Mouse (Mus musculus) ES-E14 (cell line): ENCODE measurements around the gene Gm18596. TPM values are rescaled to one million over a fixed set of nuclear protein-coding genes. Genes with fewer than 3 reads are reported as not detected.
A peak's percentile ranks its signal among the peaks of the same experiment; 100 is the strongest.
"Not testable (repeated sequence)": the region's sequence is repeated elsewhere in the genome, so short reads cannot be mapped to it uniquely, and the experiment has no call there.

ENCODE experiments used
- DNase-seq: peaks from one replicate; pipeline ENCODE4 v3.0.0-alpha.2; 2013; ENCODE audit warnings: low read depth, low spot score
- H3K27ac ChIP-seq: 2 replicates; pipeline ENCODE4 v1.5.1; 2012; ENCODE audit warnings: low read depth, mild to moderate bottlenecking, low read length, moderate library complexity, mixed read lengths; ENCODE audit not compliant: poor library complexity, insufficient read depth, severe bottlenecking
- H3K36me3 ChIP-seq: 2 replicates; pipeline ENCODE4 v1.6.1; 2012; ENCODE audit warnings: mild to moderate bottlenecking, low read length, moderate library complexity, mixed read lengths; ENCODE audit not compliant: control insufficient read depth, poor library complexity, insufficient read depth, severe bottlenecking
- H3K4me1 ChIP-seq, 2 experiments: fragments of 150-350 bp in 1 of 2; sonication (generic) in 1 of 2; 2 replicates each; pipeline ENCODE4 v1.6.1; 2012; ENCODE audit warnings: low read length in 2 of 2, mild to moderate bottlenecking in 1 of 2, mixed read lengths in 1 of 2; ENCODE audit not compliant: control insufficient read depth in 2 of 2, insufficient read depth in 2 of 2, poor library complexity in 1 of 2
- H3K4me3 ChIP-seq, 2 experiments: fragments of 150-350 bp in 1 of 2; sonication (generic) in 1 of 2; 2 replicates each; pipeline ENCODE4 v1.5.1; 2012; ENCODE audit warnings: low read length in 2 of 2, low read depth in 1 of 2, mild to moderate bottlenecking in 1 of 2, mixed read lengths in 1 of 2; ENCODE audit not compliant: insufficient read depth in 1 of 2, poor library complexity in 1 of 2, severe bottlenecking in 1 of 2
- H3K9ac ChIP-seq: 2 replicates; pipeline ENCODE4 v1.6.1; 2012; ENCODE audit warnings: low read depth, mild to moderate bottlenecking, low read length, mixed read lengths; ENCODE audit not compliant: poor library complexity, insufficient read depth, severe bottlenecking
- H3K9me3 ChIP-seq: fragments of 150-350 bp; sonication (generic); 2 replicates; pipeline ENCODE4 v1.6.1; 2012; ENCODE audit warnings: low read depth, mild to moderate bottlenecking, low read length; ENCODE audit not compliant: control insufficient read depth, insufficient read depth
- CHD2 ChIP-seq: IDR thresholded peaks from 2 replicates; pipeline ENCODE4 v1.6.1; 2014; ENCODE audit warnings: mild to moderate bottlenecking, low read depth, low read length, inconsistent platforms
- HCFC1 ChIP-seq: IDR thresholded peaks from 2 replicates; pipeline ENCODE4 v1.6.1; 2012; ENCODE audit warnings: low read length, inconsistent platforms, borderline replicate concordance; ENCODE audit not compliant: insufficient read depth
- MAFK ChIP-seq: IDR thresholded peaks from 2 replicates; pipeline ENCODE4 v1.6.1; 2014; ENCODE audit warnings: mild to moderate bottlenecking, low read depth, low read length, inconsistent platforms; ENCODE audit not compliant: insufficient read depth
- ZC3H11A ChIP-seq: IDR thresholded peaks from 2 replicates; pipeline ENCODE4 v1.6.1; 2012; ENCODE audit warnings: low read depth, mild to moderate bottlenecking, inconsistent platforms, low read length, borderline replicate concordance
- ZNF384 ChIP-seq: IDR thresholded peaks from 2 replicates; pipeline ENCODE4 v1.6.1; 2012; ENCODE audit warnings: low read depth, low read length, inconsistent platforms
- in situ Hi-C, 2 experiments: fragments of 600-800 bp; cut with MboI; formaldehyde crosslinking; loops; one replicate each; pipeline ENCODE4 v1.15.1; 2025; ENCODE audit warnings: low sequenced_read_pairs in 2 of 2, inconsistent platforms in 1 of 2; ENCODE audit not compliant: unreplicated experiment in 2 of 2
- total RNA-seq: library from RNA; depleted of rRNA; stranded (reverse); fragments of 300-350 nt; gene quantifications from 2 replicates; pipeline ENCODE4 v1.2.3, GENCODE M21; 2012

Gene Gm18596
- total RNA-seq, 1 experiment = not detected

- Histone ChIP-seq H3K36me3 (no peaks in the 10 kb centered on the region), H3K4me3 (no peak overlapping the region), H3K9ac (no peak overlapping the region), H3K4me1 (no peaks in the 10 kb centered on the region), H3K9me3 (no peaks in the 10 kb centered on the region), H3K27ac (no peak overlapping the region)
- TF ChIP-seq ZC3H11A (0 out of 2 replicates have a peak, but pooled peaks have one; percentile 0), ZNF384 (no peak)
- in situ Hi-C loops = no loop called here
- DNase-seq = peak; percentile 33
Observed at GRCm38 (mm10) chr10:77724855-77725254, 17.6 kb downstream of the Gm18596 start.

GRCm38 (mm10) chr10:77720299-77720698 lies 22.1 kb downstream of the Gm18596 start, which contains the start of gene Krtap12-1:
Gene Krtap12-1 (plus strand): TSS chr10:77720599.
- H3K9me3 ChIP-seq, H3K4me3 ChIP-seq, H3K4me1 ChIP-seq, H3K36me3 ChIP-seq, H3K27ac ChIP-seq, H3K9ac ChIP-seq, DNase-seq, in situ Hi-C loops: not testable (repeated sequence)

- Histone ChIP-seq H3K9ac (no peak within 1 kb of the TSS), H3K4me1 (no peaks in the 10 kb centered on the region), H3K27ac (no peak within 1 kb of the TSS; the same call in 1 of the 2 replicates), H3K36me3 (no peaks in the 10 kb centered on the region), H3K9me3 (no peaks in the 10 kb centered on the region), H3K4me3 (no peak within 1 kb of the TSS)
- no peak for TF ChIP-seq CHD2
- TF ChIP-seq ZNF384 = no peak
- TF ChIP-seq HCFC1 = no peak
- TF ChIP-seq ZC3H11A = no peak
- no peak for TF ChIP-seq MAFK
- in situ Hi-C loops = no loop called here
- no peak for DNase-seq
Observed at GRCm38 (mm10) chr10:77715507-77715906, 26.9 kb downstream of the Gm18596 start, which contains the start of gene Gm10142. Gene Gm10142 (plus strand): TSS chr10:77715807.

GRCm38 (mm10) chr10:77713734-77714133 lies 28.7 kb downstream of the Gm18596 start:
- DNase-seq = no peak
- TF ChIP-seq MAFK = no peak
- TF ChIP-seq CHD2 = no peak
- no peak for TF ChIP-seq ZNF384
- no peak for TF ChIP-seq ZC3H11A
- TF ChIP-seq HCFC1 = no peak
- no peaks in the 10 kb centered on the region for H3K4me1 ChIP-seq
- no peak overlapping the region for H3K4me3 ChIP-seq
- H3K9ac ChIP-seq = no peak overlapping the region
- in situ Hi-C loops = no loop called here
- H3K27ac ChIP-seq = no peak overlapping the region
- no peaks in the 10 kb centered on the region for H3K36me3 ChIP-seq
- no peaks in the 10 kb centered on the region for H3K9me3 ChIP-seq

- in situ Hi-C loops, H3K9ac ChIP-seq, H3K9me3 ChIP-seq, H3K36me3 ChIP-seq, H3K4me3 ChIP-seq, DNase-seq, H3K4me1 ChIP-seq, H3K27ac ChIP-seq: not testable (repeated sequence)
Observed at GRCm38 (mm10) chr10:77711157-77711556, 31.3 kb downstream of the Gm18596 start, which contains the start of gene Gm10024. Gene Gm10024 (plus strand): TSS chr10:77711457.
